Mouse (Mus musculus) intestine, postnatal 0 days (tissue): ENCODE measurements at regions not wholly inside any gene's neighbourhood (a gene's known extent, or its start where the extent isn't known, plus 50 kb on each side); places are given as distances from the start of the nearest gene placed in this dataset.
A peak's percentile ranks its signal among the peaks of the same experiment; 100 is the strongest.

Source experiments
- ATAC-seq: fragments of 200-750 bp; cut with Nextera tagmentation; 2 replicates; pipeline ENCODE4 v1.8.0; 2017; ENCODE audit warnings: mild to moderate bottlenecking, moderate TSS enrichment, moderate library complexity
- H3K27ac ChIP-seq: fragments of 300-500 bp; sonication (generic); 2 replicates; pipeline ENCODE4 v1.5.1; 2014; ENCODE audit warnings: mild to moderate bottlenecking, low read depth, low read length, moderate library complexity
- H3K27me3 ChIP-seq: fragments of 300-500 bp; sonication (generic); replicated peaks from 2 replicates; pipeline ENCODE4 v1.6.1; 2014; ENCODE audit warnings: low read length, mixed read lengths; ENCODE audit not compliant: control insufficient read depth, insufficient read depth
- H3K36me3 ChIP-seq: fragments of 300-500 bp; sonication (generic); 2 replicates; pipeline ENCODE4 v1.6.1; 2014; ENCODE audit warnings: mild to moderate bottlenecking, moderate library complexity; ENCODE audit not compliant: control insufficient read depth, insufficient read depth
- H3K4me1 ChIP-seq: fragments of 300-500 bp; sonication (generic); replicated peaks from 2 replicates; pipeline ENCODE4 v1.6.1; 2014; ENCODE audit warnings: antibody characterized with exemption, low read length, mixed read lengths; ENCODE audit not compliant: control insufficient read depth, insufficient read depth
- H3K4me2 ChIP-seq: fragments of 300-500 bp; sonication (generic); replicated peaks from 2 replicates; pipeline ENCODE4 v1.6.1; 2014; ENCODE audit warnings: low read depth, mild to moderate bottlenecking, moderate library complexity
- H3K4me3 ChIP-seq: fragments of 300-500 bp; sonication (generic); 2 replicates; pipeline ENCODE4 v1.5.1; 2014; ENCODE audit warnings: low read depth, low read length
- H3K9ac ChIP-seq: fragments of 300-500 bp; sonication (generic); 2 replicates; pipeline ENCODE4 v1.6.1; 2014; ENCODE audit warnings: mild to moderate bottlenecking, low read depth, low read length
- H3K9me3 ChIP-seq: fragments of 300-500 bp; sonication (generic); 2 replicates; pipeline ENCODE4 v1.6.1; 2016; ENCODE audit warnings: mixed run types; ENCODE audit not compliant: control insufficient read depth
- CTCF ChIP-seq: sonication (generic); IDR thresholded peaks from 2 replicates; pipeline ENCODE4 v1.5.1; 2016; ENCODE audit warnings: low read depth, mild to moderate bottlenecking, control low read depth, antibody characterized with exemption, moderate library complexity
- WGBS: fragments of 180-500 bp; shearing (Covaris S2); extraction: QIAGEN DNeasy Blood & Tissue Kit; methylation state at CpG from one replicate; pipeline ENCODE4 v1.1.7; 2014; 5-methylcytosine and 5-hydroxymethylcytosine counted together

GRCm38 (mm10) chr11:18165609-18166347, 212.1 kb upstream of the Etaa1 start:
- H3K36me3 ChIP-seq = no peaks in the 10 kb centered on the region
- no peaks in the 10 kb centered on the region for H3K4me1 ChIP-seq
- H3K27me3 ChIP-seq = no peaks in the 10 kb centered on the region
- 70% methylated on average over 4 of the region's 4 CpGs for WGBS
- H3K9ac ChIP-seq = no peak overlapping the region
- no peaks in the 10 kb centered on the region for H3K9me3 ChIP-seq
- no peak overlapping the region for H3K4me3 ChIP-seq
- TF ChIP-seq CTCF = no peak
- no peak for ATAC-seq
- no peak overlapping the region for H3K4me2 ChIP-seq
- H3K27ac ChIP-seq = no peak overlapping the region

- TF ChIP-seq CTCF = no peak
- H3K36me3 ChIP-seq = no peaks in the 10 kb centered on the region
- ATAC-seq = no peak
- H3K9ac ChIP-seq = no peak overlapping the region
- H3K4me1 ChIP-seq = no peaks in the 10 kb centered on the region
- H3K27ac ChIP-seq = no peak overlapping the region
- no peaks in the 10 kb centered on the region for H3K9me3 ChIP-seq
- 63% methylated on average over 2 of the region's 2 CpGs for WGBS
- H3K4me3 ChIP-seq = no peak overlapping the region
- H3K4me2 ChIP-seq = no peak overlapping the region
- H3K27me3 ChIP-seq = no peaks in the 10 kb centered on the region
These were observed 210.3 kb upstream of the Etaa1 start for GRCm38 (mm10) chr11:18164025-18164423.

- 80% methylated on average over 5 of the region's 5 CpGs for WGBS
- no peak overlapping the region for H3K4me2 ChIP-seq
These were observed 209.7 kb upstream of the Etaa1 start for GRCm38 (mm10) chr11:18163156-18164024.

GRCm38 (mm10) chr11:18156506-18156905, 202.8 kb upstream of the Etaa1 start:
- Histone ChIP-seq H3K9me3 (no peaks in the 10 kb centered on the region), H3K4me3 (no peak overlapping the region), H3K4me1 (no peaks in the 10 kb centered on the region), H3K36me3 (no peaks in the 10 kb centered on the region), H3K27me3 (no peaks in the 10 kb centered on the region), H3K27ac (no peak overlapping the region), H3K9ac (no peak overlapping the region), H3K4me2 (no peak overlapping the region)
- ATAC-seq = no peak
- 80% methylated on average over 4 of the region's 4 CpGs for WGBS
- no peak for TF ChIP-seq CTCF

More at GRCm38 (mm10) chr11:18163156-18164024, 209.7 kb upstream of the Etaa1 start:
- Histone ChIP-seq H3K9me3 (no peaks in the 10 kb centered on the region), H3K9ac (no peak overlapping the region), H3K4me3 (no peak overlapping the region), H3K4me1 (no peaks in the 10 kb centered on the region), H3K27me3 (no peaks in the 10 kb centered on the region), H3K27ac (no peak overlapping the region), H3K36me3 (no peaks in the 10 kb centered on the region)
- no peak for TF ChIP-seq CTCF
- ATAC-seq = no peak

- Histone ChIP-seq H3K4me1 (no peaks in the 10 kb centered on the region), H3K4me3 (no peak overlapping the region), H3K36me3 (no peaks in the 10 kb centered on the region), H3K9ac (no peak overlapping the region), H3K4me2 (no peak overlapping the region), H3K27ac (no peak overlapping the region), H3K9me3 (no peaks in the 10 kb centered on the region), H3K27me3 (no peaks in the 10 kb centered on the region)
- 15% methylated on average over 6 of the region's 6 CpGs for WGBS
- TF ChIP-seq CTCF = peak; percentile 82
- no peak for ATAC-seq
These were observed 198.3 kb upstream of the Etaa1 start for GRCm38 (mm10) chr11:18151788-18152563.

- Histone ChIP-seq H3K4me2 (no peak overlapping the region), H3K9ac (no peak overlapping the region), H3K9me3 (no peaks in the 10 kb centered on the region), H3K27ac (no peak overlapping the region), H3K4me3 (no peak overlapping the region), H3K36me3 (no peaks in the 10 kb centered on the region), H3K27me3 (no peaks in the 10 kb centered on the region), H3K4me1 (no peaks in the 10 kb centered on the region)
- no peak for TF ChIP-seq CTCF
- no peak for ATAC-seq
- 70% methylated on average over 4 of the region's 4 CpGs for WGBS
These were observed 197.7 kb upstream of the Etaa1 start for GRCm38 (mm10) chr11:18151369-18151768.
